Mouse (Mus musculus): ENCODE measurements at regions not wholly inside any gene's neighbourhood (a gene's known extent, or its start where the extent isn't known, plus 50 kb on each side); places are given as distances from the start of the nearest gene placed in this dataset.

- DNase-seq (ENCODE audit: low read depth) = no peak
Observed at GRCm38 (mm10) chr11:85966207-85966606, 80.0 kb downstream of the Tbx4 start.

GRCm38 (mm10) chr11:85970287-85970686, 84.1 kb downstream of the Tbx4 start:
- DNase-seq (ENCODE audit: low read depth) = no peak

GRCm38 (mm10) chr11:85972385-85972784, 86.2 kb downstream of the Tbx4 start:
- peak; percentile 49 for DNase-seq (ENCODE audit: low read depth)

- no peak for DNase-seq (ENCODE audit: low read depth)
Observed at GRCm38 (mm10) chr11:85973736-85974135, 87.5 kb downstream of the Tbx4 start.

- DNase-seq (ENCODE audit: low read depth) = no peak
Observed at GRCm38 (mm10) chr11:85976693-85977434, 90.6 kb downstream of the Tbx4 start.

- no peak for DNase-seq (ENCODE audit: low read depth)
Observed at GRCm38 (mm10) chr11:85980388-85980787, 94.2 kb downstream of the Tbx4 start.

GRCm38 (mm10) chr11:85981561-85981960, 95.3 kb downstream of the Tbx4 start:
- no peak for DNase-seq (ENCODE audit: low read depth)

- no peak for DNase-seq (ENCODE audit: low read depth)
Observed at GRCm38 (mm10) chr11:85986338-85986737, 100.1 kb downstream of the Tbx4 start.

GRCm38 (mm10) chr11:85987181-85987580, 101.0 kb downstream of the Tbx4 start:
- DNase-seq (ENCODE audit: low read depth) = no peak

- no peak for DNase-seq (ENCODE audit: low read depth)
Observed at GRCm38 (mm10) chr11:85989536-85989935, 103.3 kb downstream of the Tbx4 start.

GRCm38 (mm10) chr11:85989940-85990493, 103.8 kb downstream of the Tbx4 start:
- DNase-seq (ENCODE audit: low read depth) = peak; percentile 15

- DNase-seq (ENCODE audit: low read depth) = no peak
Observed at GRCm38 (mm10) chr11:85995318-85996095, 109.3 kb downstream of the Tbx4 start.

- no peak for DNase-seq (ENCODE audit: low read depth)
Observed at GRCm38 (mm10) chr11:85996686-85997085, 110.5 kb downstream of the Tbx4 start.

- DNase-seq (ENCODE audit: low read depth) = no peak
Observed at GRCm38 (mm10) chr11:86003341-86003740, 117.1 kb downstream of the Tbx4 start.

GRCm38 (mm10) chr11:86005284-86005683, 119.1 kb downstream of the Tbx4 start:
- DNase-seq (ENCODE audit: low read depth) = no peak

GRCm38 (mm10) chr11:86005899-86006445, 119.8 kb downstream of the Tbx4 start:
- no peak for DNase-seq (ENCODE audit: low read depth)

GRCm38 (mm10) chr11:86006859-86007258, 120.6 kb downstream of the Tbx4 start:
- no peak for DNase-seq (ENCODE audit: low read depth)

Data from naive thymus-derived CD4-positive, alpha-beta T cell, adult 2 months (primary cell).